ENCODE assay signal across 13 mouse cellular contexts in genomic region chr9:49874881-49875280, GRCm38 (mm10).
DNase-seq lines count a peak whose midpoint lies in the region.
"Had no signal": no experiment of that assay in that cellular context is flagged by ENCODE, and none has a peak within 500 bp of the region (broad histone marks: within the 10 kb centered on the region; RNA-seq: fewer than 3 reads in every experiment).

No protein-coding gene starts in this region.

- DNase-seq in adrenal gland, adult 2 months = peak; percentile 69
- no peak for DNase-seq in adrenal gland, postnatal 4 days (ENCODE audit: low spot score in 2 of 2)
- DNase-seq in adrenal gland, adult 8-10 months = peak; percentile 26
- DNase-seq in adrenal gland, postnatal 36 days = peak; percentile 32 to 59
- DNase-seq in layer of hippocampus, adult 9-10 months (ENCODE audit: low spot score) = no peak
- DNase-seq in heart, adult 8-10 months (ENCODE audit: low spot score) = no peak
- no peak for DNase-seq in gastrocnemius, postnatal 25 days
- DNase-seq: gastrocnemius, adult 2 months; gastrocnemius, postnatal 36 days; heart, adult 11 months; heart, postnatal 10 days; heart, postnatal 4 days; kidney, adult 11 months had no signal

Comparison
In these comparisons a context has a peak if more than half of its experiments do, and no peak if none do; other contexts are left out.
1. DNase-seq: peak in adrenal gland, adult 2 months (single experiment), adrenal gland, adult 8-10 months (single experiment) and adrenal gland, postnatal 36 days (2 of 2); none in adrenal gland, postnatal 4 days (0 of 2), layer of hippocampus, adult 9-10 months (single experiment), heart, adult 8-10 months (single experiment) and gastrocnemius, postnatal 25 days (single experiment).